Mouse (Mus musculus) T-helper 1 cell (primary cell): Measurements from ENCODE around the gene Ezh2.
"Not testable (repeated sequence)": the region's sequence is repeated elsewhere in the genome, so short reads cannot be mapped to it uniquely, and the experiment has no call there.

Experiments
- in situ Hi-C: fragments of 300-600 bp; cut with MboI, MseI; formaldehyde crosslinking; loops from one replicate; pipeline ENCODE4 v1.15.1; 2025; ENCODE audit warnings: high pct_unique_total_duplicates

Gene Ezh2

GRCm38 (mm10) chr6:47594926-47595623 lies at the start of gene Ezh2:
Gene Ezh2, minus strand, starts transcription at chr6:47595341.
- in situ Hi-C loops, result no loop called here

DNA sequence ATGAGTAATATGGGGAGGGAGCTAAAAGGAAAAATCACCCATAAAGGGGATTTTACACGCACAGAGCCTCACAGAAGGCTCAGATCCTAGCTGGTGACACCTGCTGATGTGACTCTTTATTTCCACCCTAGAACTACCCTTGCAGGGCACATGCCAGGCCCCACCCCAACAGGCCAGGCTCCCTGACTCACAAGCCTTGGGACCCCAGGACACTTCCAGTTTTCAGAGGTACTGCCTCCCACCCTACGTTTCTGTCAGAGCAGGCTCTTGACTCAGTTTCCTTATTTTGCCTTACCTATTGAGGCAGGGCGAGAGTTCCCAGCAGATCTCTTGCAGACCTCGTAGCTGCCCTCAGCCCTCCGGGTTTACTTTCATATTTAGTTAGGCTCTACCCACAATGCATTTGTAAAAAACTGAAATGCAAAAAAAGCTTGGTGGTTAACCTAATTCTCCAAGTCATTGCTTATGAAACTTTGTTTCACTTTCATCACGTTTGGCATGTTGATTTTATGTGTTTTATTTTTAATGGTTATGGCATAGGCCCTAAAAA lies 41.5 kb upstream of the Ezh2 start:
- in situ Hi-C loops, result loop anchor here (5.0 kb wide), 1 partner anchor 41 kb away; no protein-coding TSS in a partner anchor

DNA sequence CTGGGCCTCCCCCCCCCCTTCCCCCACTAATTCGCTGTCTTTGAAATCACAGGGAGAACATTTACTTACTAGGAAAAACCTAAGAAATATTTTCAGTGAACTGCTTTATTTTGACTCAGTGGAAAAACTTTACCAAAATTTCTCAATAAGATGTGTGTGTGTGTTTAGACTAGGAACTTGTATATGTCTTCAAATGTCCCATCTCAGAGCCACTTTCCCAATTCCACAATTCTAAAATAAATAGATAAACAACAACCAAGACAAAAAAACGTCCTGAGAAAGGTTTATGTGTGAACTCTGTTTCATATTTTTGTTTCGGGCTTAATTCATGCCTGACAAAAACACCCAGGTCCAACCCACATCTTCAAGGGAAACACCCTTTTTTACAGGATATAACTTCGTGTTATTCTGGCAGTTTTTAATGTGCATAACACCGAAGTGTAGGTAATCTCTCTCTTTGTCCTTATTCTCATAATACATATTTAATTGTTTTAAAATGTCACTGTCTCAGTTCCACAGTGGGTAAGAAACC lies 40.9 kb upstream of the Ezh2 start:
- in situ Hi-C loops, result loop anchor here (5.0 kb wide), 1 partner anchor 41 kb away; no protein-coding TSS in a partner anchor

DNA sequence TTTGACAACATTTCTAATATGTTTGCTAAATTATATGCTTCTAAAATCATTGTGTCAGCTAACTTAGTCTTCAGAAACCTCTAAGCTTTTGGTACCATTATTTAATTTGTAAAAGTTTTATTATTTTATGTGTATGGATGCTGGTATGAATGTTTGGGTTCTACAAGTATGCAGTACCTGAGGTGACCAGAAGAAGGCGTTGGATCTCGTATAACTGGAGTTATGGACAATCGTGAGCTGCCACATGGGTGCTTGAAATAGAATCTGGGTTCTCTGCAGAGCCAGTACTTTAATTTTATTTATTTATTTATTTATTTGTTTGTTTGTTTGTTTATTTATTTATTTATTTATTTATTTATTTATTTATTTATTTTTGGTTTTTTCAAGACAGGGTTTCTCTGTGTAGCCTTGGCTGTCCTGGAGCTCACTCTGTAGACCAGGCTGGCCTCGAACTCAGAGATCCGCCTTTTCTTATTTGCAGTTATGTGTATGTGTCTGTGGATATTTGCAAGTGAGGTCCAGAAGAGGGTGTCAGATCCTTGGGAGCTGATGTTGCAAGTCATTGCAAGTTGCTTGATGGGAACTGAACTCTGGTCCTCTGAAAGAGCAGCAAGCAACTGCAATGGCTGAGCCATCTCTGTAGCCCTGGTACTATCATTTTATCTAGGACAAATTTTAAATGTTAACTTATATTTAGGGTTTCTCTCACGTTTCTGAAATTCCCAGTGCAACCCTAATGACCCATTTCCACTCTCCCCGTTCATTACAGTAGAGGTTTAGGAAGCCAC lies 40.3 kb upstream of the Ezh2 start:
- in situ Hi-C loops, result loop anchor here (5.0 kb wide), 1 partner anchor 42 kb away; no protein-coding TSS in a partner anchor

- in situ Hi-C loops, result no loop called here
Measured at GRCm38 (mm10) chr6:47633467-47633866, 38.3 kb upstream of the Ezh2 start.

- in situ Hi-C loops, result not testable (repeated sequence)
Measured at GRCm38 (mm10) chr6:47630061-47630460, 34.9 kb upstream of the Ezh2 start.

GRCm38 (mm10) chr6:47627978-47628377 lies 32.8 kb upstream of the Ezh2 start:
- in situ Hi-C loops, result no loop called here

- in situ Hi-C loops, result not testable (repeated sequence)
Measured at GRCm38 (mm10) chr6:47626976-47627375, 31.8 kb upstream of the Ezh2 start.

GRCm38 (mm10) chr6:47621039-47621438 lies 25.9 kb upstream of the Ezh2 start:
- in situ Hi-C loops, result no loop called here

DNA sequence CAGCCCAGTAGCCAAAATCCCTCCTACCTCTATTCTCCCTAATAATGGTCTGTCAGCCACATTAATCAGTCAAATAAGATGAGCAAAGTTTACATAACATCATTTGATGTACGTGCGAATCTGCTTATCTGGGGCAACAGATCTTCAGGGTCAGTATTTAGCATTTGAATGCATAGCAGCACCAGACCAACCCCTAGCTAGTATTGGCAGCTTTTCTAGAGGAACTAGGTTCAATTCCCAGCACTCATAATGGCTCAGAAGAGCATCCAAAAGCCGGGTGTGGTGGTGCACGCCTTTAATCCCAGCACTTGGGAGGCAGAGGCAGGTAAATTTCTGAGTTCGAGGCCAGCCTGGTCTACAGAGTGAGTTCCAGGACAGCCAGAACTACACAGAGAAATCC lies 13.2 kb upstream of the Ezh2 start:
- in situ Hi-C loops, result not testable (repeated sequence)

- in situ Hi-C loops, result loop anchor here (5.0 kb wide), 1 partner anchor 45 kb away; no protein-coding TSS in a partner anchor
Measured at GRCm38 (mm10) chr6:47601931-47602330, 6.8 kb upstream of the Ezh2 start.

DNA sequence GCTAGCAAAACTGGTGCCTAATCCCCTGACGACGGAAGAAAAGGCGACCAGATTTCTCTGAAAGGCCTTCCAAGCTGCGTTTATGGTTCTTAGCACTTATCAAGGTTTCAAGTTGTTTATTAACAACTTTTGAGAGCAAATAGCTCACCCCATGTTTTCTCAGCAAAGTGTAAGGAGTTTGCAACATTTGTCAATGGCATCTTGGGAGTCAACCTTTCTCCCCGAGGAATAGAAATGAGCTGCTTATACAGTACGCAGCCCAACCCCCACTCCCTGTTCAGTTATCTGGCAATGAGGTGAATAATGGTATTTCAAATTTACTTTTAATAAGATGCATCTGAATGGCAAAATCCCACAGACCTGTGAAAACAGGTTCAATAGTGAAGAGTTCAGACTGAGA lies 555 bp upstream of the Ezh2 start:
- in situ Hi-C loops, result no loop called here

- in situ Hi-C loops, result no loop called here
Measured at GRCm38 (mm10) chr6:47594141-47594835, 853 bp downstream of the Ezh2 start.

DNA sequence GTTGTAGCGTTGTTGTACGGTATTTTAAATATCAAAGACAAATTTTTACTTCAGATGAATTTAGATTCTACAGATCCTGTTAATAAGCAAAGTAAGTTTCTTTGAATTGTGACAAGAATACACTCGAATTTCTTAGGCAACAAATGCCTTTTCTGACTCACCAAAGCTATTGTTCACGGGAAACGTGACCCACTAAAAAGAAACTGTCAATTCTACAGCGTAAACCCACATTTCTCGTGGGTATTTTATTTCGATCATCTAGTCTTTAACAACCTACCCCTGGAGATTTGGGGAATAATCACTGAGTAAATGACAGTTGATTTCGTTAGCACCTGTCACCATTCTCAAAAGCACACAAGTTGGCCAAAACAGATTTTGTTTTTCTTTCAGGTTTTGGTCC lies 1.6 kb downstream of the Ezh2 start:
- in situ Hi-C loops, result no loop called here

DNA sequence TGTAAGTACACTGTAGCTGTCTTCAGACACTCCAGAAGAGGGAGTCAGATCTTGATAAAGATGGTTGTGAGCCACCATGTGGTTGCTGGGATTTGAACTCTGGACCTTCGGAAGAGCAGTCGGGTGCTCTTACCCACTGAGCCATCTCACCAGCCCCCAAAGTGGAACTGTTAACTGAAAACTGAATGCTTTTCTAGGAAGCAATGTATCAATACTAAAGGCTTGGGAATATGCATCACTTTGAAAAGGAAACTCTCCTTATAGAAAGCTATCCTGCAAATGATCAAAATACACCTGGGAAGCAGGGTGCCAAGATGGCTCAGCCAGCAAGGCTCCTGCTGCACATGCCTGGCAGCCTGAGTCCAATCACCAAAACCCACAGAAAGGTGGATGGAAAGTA lies 7.8 kb downstream of the Ezh2 start:
- in situ Hi-C loops, result not testable (repeated sequence)

GRCm38 (mm10) chr6:47572887-47573286 lies 22.3 kb downstream of the Ezh2 start:
- in situ Hi-C loops, result no loop called here

DNA sequence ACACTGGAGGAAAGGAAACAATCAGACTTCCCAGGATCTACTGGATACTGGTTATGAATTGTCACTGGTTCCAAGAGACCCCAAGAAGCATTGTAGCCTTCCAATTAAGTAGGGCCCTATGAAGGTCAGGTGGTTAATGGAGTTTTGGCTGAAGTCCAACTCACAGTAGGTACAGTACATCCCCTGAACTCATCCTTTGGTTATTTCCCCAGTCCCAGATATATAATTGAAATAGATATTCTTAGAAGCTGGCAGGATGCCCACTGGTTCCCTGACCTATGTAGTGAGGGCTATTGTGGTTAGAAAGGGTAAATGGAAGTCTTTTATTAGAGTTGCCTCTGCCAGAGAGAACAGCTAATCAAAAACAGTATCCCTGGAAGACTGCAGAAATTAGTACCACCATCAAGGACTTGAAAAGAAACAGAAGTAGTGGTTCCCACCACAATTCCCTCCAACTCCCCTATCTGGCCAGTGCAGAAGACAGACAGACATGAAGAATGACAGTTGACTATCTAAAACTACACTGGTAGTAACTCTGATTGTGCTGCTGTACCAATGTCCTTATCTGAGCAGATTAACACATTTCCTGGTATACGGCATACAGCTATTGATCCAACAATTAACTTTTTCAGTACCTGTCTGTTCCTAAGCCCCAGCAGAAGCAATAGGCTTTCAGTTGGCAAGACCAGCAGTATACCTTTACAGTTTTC lies 29.7 kb downstream of the Ezh2 start:
- in situ Hi-C loops, result no loop called here

DNA sequence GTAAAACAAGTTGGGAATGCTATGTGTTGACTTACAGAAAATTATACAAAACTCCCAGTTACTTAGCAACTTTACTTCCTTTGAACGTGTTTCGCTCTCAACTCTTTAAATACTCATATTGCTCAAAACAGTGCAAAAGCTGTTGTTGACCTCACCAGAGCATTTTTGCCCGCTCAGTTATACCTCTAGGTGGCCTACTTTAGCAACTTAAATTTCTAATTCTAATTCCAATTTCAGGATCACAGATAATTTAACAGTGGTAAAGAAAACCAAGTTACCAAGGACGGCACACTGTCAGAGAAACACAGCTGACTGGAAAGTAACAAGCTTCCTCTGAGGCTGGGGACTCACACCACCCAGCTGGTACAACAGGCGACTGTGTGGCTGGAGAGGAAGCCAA lies 33.7 kb downstream of the Ezh2 start:
- in situ Hi-C loops, result no loop called here

DNA sequence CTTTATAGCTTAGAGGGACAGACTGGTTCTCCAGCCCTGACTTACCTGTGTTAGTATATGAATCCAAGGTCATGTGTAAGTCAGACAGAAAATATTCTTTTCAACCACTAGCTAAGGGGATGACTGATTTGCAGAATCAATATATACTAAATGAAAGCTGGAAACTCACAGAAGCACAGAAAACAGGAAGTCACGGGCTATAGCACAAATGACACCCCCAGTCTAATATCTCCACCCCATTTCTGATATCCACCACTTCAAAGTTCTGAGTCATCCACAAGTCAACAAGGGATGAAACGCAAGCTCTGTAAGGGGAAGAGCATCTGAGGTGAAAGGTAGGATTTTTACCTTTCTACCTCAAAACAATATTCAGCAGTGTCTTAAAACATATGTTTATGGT lies 34.3 kb downstream of the Ezh2 start:
- in situ Hi-C loops, result no loop called here

- in situ Hi-C loops, result no loop called here
Measured at GRCm38 (mm10) chr6:47560407-47560806, 34.7 kb downstream of the Ezh2 start.

DNA sequence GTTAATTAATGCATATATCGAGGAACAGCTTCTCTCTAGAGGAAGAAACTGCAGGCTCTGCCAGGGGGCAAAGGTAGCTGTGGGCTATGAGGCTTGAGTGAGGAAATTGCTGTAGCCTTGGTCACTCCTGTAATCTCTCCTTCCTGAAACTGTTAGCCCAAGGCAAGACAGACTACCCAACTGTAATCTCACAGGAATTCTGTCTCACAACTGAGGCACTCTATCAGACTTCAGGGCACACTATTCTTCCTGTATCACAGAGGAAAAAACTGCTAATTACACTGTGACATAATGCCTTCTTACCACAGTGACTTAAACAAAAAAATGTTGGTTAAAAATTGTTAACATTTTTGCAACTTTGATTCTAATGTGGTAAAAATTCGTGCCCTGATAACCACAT lies 35.9 kb downstream of the Ezh2 start:
- in situ Hi-C loops, result no loop called here
